Mouse (Mus musculus) midbrain, embryonic 13.5 days (tissue): ENCODE measurements around the gene Sema4c. TPM values are rescaled to one million over a fixed set of nuclear protein-coding genes. Genes with fewer than 3 reads are reported as not detected.

Experiments
- ATAC-seq: fragments of 200-750 bp; cut with Nextera tagmentation; 2 replicates; pipeline ENCODE4 v1.8.0; 2017; ENCODE audit warnings: mild to moderate bottlenecking, moderate TSS enrichment, moderate library complexity
- H3K27ac ChIP-seq: fragments of 300-500 bp; sonication (generic); 2 replicates; pipeline ENCODE4 v1.5.1; 2015; ENCODE audit warnings: inconsistent platforms, mild to moderate bottlenecking, moderate library complexity
- H3K27me3 ChIP-seq: fragments of 300-500 bp; sonication (generic); 2 replicates; pipeline ENCODE4 v1.6.1; 2015; ENCODE audit warnings: mild to moderate bottlenecking, inconsistent platforms
- H3K36me3 ChIP-seq: fragments of 300-500 bp; sonication (generic); 2 replicates; pipeline ENCODE4 v1.6.1; 2015; ENCODE audit warnings: mild to moderate bottlenecking, inconsistent platforms
- H3K4me1 ChIP-seq: fragments of 300-500 bp; sonication (generic); replicated peaks from 2 replicates; pipeline ENCODE4 v1.6.1; 2015; ENCODE audit warnings: inconsistent platforms
- H3K4me2 ChIP-seq: fragments of 300-500 bp; sonication (generic); replicated peaks from 2 replicates; pipeline ENCODE4 v1.6.1; 2015; ENCODE audit warnings: moderate library complexity, mild to moderate bottlenecking, inconsistent platforms
- H3K4me3 ChIP-seq: fragments of 300-500 bp; sonication (generic); replicated peaks from 2 replicates; pipeline ENCODE4 v1.5.1; 2015; ENCODE audit warnings: mild to moderate bottlenecking, inconsistent platforms
- H3K9ac ChIP-seq: fragments of 300-500 bp; sonication (generic); replicated peaks from 2 replicates; pipeline ENCODE4 v1.6.1; 2015; ENCODE audit warnings: mild to moderate bottlenecking, inconsistent platforms
- H3K9me3 ChIP-seq: fragments of 300-500 bp; sonication (generic); 2 replicates; pipeline ENCODE4 v1.6.1; 2016; ENCODE audit warnings: mild to moderate bottlenecking, inconsistent platforms
- WGBS: fragments of 180-500 bp; shearing (Covaris S2); methylation state at CpG from one replicate; pipeline ENCODE4 v1.1.7; 2015; 5-methylcytosine and 5-hydroxymethylcytosine counted together
- polyA plus RNA-seq: library from polyadenylated mRNA; unstranded; fragments of >200 nt; fragmentation: Nextera tagmentation; extraction: Ambion mirVana; gene quantifications from 2 replicates; pipeline ENCODE4 v1.2.1, GENCODE M21; 2015

Sema4c gene
- polyA plus RNA-seq, 1 experiment from 2014 or later: 35.4 TPM

DNA sequence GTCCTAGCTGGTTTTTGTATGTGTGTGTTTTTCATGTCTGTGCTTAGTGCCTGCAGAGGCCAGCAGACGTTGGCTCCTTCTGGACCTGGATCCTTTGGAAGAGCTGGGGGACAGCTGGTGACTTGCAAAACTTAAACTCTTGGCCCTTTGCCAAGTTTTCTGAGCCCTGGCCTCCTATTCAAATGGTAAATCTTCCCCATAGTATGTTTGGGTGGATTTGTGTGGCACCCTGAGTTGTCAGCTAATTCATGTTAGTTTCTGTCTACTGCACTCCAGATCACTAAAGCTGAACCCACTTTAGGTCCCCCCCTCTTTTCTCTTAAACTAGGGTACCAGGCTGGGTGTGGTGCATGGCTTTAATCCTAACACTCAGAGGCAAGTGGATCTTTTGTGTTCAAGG is 29.8 kb downstream of the Sema4c start:
- Histone ChIP-seq H3K27ac (peak overlapping the region; percentile 80), H3K36me3 (peaks cover 33% of the 10 kb centered on the region), H3K9me3 (no peaks in the 10 kb centered on the region), H3K4me3 (no peak overlapping the region), H3K27me3 (no peaks in the 10 kb centered on the region), H3K4me2 (no peak overlapping the region), H3K4me1 (peaks cover 17% of the 10 kb centered on the region), H3K9ac (no peak overlapping the region)
- 0% methylated on average over 1 of the region's 1 CpGs for WGBS
- peak; percentile 66 for ATAC-seq

DNA sequence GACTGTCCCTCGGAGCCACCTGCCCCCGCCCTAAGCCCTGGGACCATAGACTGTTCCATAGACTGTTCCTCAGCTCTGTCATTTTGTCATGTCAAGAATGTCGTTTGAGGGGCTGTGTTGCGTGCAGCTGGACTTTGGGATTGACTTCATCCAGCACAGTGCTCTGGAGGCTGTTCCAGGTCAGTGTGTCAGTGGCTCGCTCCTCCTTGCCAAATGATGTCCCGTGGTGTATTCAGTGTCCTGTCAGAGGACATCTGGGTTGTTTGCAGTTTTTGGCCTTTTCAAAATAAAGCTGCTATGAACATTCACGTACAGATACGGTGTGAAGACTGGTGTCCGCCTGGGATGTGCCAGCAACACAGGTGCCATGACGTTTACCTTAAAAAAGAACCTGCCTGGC is 31.2 kb downstream of the Sema4c start:
- H3K4me3 ChIP-seq: no peak overlapping the region
- no peak overlapping the region for H3K4me2 ChIP-seq
- H3K9ac ChIP-seq: no peak overlapping the region
- 94% methylated on average over 10 of the region's 10 CpGs for WGBS
- no peak overlapping the region for H3K27ac ChIP-seq
- no peaks in the 10 kb centered on the region for H3K27me3 ChIP-seq
- H3K4me1 ChIP-seq: peaks cover 25% of the 10 kb centered on the region
- peaks cover 48% of the 10 kb centered on the region for H3K36me3 ChIP-seq
- no peaks in the 10 kb centered on the region for H3K9me3 ChIP-seq
- no peak for ATAC-seq

DNA sequence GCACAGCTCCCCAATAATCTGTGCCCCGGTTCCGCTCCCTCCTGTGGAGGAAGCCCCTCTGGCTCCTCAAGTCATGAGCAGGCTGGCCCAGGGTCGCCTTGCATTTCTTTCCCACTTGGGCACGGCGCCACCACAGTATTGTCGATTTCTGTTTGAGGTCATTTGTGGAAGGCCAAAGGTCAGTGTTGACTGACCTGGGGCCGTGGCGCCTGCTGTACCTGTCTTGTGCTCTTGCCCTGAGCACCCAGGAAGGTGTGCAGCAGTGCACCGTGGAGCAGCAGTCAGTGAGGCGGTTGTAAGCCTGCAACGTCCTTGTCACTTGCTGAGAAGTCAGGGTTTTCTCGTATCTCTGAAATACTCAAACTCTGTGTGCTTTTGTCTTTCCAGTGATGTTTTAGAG is 32.4 kb downstream of the Sema4c start:
- H3K9me3 ChIP-seq: no peaks in the 10 kb centered on the region
- H3K4me1 ChIP-seq: peaks cover 25% of the 10 kb centered on the region
- H3K9ac ChIP-seq: no peak overlapping the region
- 91% methylated on average over 12 of the region's 12 CpGs for WGBS
- peaks cover 59% of the 10 kb centered on the region for H3K36me3 ChIP-seq
- ATAC-seq: no peak
- no peak overlapping the region for H3K4me2 ChIP-seq
- H3K27ac ChIP-seq: no peak overlapping the region
- H3K27me3 ChIP-seq: no peaks in the 10 kb centered on the region
- no peak overlapping the region for H3K4me3 ChIP-seq

DNA sequence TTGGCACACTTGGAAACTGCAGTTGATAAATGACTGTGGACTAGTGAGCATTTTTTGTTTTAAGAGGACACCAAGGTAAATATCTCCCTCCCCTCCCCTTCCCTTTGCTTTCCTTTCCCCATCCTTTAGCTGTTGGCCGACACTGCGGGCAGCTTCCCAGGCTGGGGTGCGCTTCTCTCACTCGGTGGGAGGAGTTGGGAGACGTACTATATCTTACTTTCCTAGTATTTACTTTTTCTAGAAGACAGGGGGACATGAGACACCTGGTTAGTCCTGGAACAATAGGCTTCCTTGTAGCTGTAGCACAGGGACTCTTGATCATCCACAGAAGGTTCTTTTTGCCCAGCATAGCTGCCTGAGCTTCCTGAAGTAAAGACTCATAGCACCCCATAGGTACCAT is 34.1 kb downstream of the Sema4c start:
- 90% methylated on average over 5 of the region's 5 CpGs for WGBS

GRCm38 (mm10) chr1:36523332-36524013 is 34.7 kb downstream of the Sema4c start:
- Histone ChIP-seq H3K4me1 (peaks cover 20% of the 10 kb centered on the region), H3K4me2 (no peak overlapping the region), H3K4me3 (no peak overlapping the region), H3K9me3 (no peaks in the 10 kb centered on the region), H3K36me3 (peaks cover 80% of the 10 kb centered on the region), H3K27ac (peak overlapping the region; percentile 59), H3K27me3 (no peaks in the 10 kb centered on the region), H3K9ac (no peak overlapping the region; the same call in 1 of the 2 replicates)
- ATAC-seq: peak; percentile 77
- 65% methylated on average over 9 of the region's 9 CpGs for WGBS

More for the DNA sequence above, 34.1 kb downstream of the Sema4c start:
- H3K4me1 ChIP-seq: peaks cover 22% of the 10 kb centered on the region
- H3K4me3 ChIP-seq: no peak overlapping the region
- no peak overlapping the region for H3K9ac ChIP-seq
- H3K9me3 ChIP-seq: no peaks in the 10 kb centered on the region
- H3K27ac ChIP-seq: no peak overlapping the region
- no peak for ATAC-seq
- no peak overlapping the region for H3K4me2 ChIP-seq
- peaks cover 74% of the 10 kb centered on the region for H3K36me3 ChIP-seq
- no peaks in the 10 kb centered on the region for H3K27me3 ChIP-seq

DNA sequence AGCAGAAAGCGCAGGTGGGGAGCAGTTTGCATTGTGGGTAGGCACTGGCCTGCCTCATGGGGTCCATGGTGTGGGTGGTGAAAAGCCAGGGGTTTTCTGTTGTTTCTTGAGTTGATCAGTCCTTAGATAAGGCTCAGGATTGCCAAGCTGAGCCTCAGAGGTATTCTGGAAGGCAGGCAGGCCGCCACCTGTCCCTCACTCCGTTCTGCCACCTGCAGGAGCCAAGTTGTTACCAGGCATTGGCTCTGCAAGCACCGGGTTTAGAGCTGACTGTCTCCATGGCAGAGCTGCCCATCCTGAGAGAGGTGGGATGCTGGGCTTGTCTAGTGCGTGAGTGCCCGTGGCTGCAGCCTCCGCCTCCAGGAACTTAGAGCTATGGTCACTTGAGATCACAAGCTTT is 35.9 kb downstream of the Sema4c start:
- Histone ChIP-seq H3K4me1 (peaks cover 11% of the 10 kb centered on the region), H3K4me3 (no peak overlapping the region), H3K9ac (no peak overlapping the region), H3K4me2 (no peak overlapping the region), H3K27ac (no peak overlapping the region), H3K27me3 (no peaks in the 10 kb centered on the region), H3K9me3 (no peaks in the 10 kb centered on the region), H3K36me3 (peaks cover 82% of the 10 kb centered on the region)
- WGBS: 98% methylated on average over 7 of the region's 7 CpGs
- ATAC-seq: no peak

GRCm38 (mm10) chr1:36519626-36520025 is 38.5 kb downstream of the Sema4c start:
- no peaks in the 10 kb centered on the region for H3K9me3 ChIP-seq
- H3K9ac ChIP-seq: no peak overlapping the region
- H3K4me1 ChIP-seq: peaks cover 24% of the 10 kb centered on the region
- H3K36me3 ChIP-seq: peaks cover 73% of the 10 kb centered on the region
- H3K4me2 ChIP-seq: no peak overlapping the region
- no peak overlapping the region for H3K27ac ChIP-seq
- H3K4me3 ChIP-seq: no peak overlapping the region
- no peaks in the 10 kb centered on the region for H3K27me3 ChIP-seq
- ATAC-seq: no peak
- 86% methylated on average over 11 of the region's 11 CpGs for WGBS

- 94% methylated on average over 3 of the region's 3 CpGs for WGBS
- ATAC-seq: no peak
- H3K4me1 ChIP-seq: peaks cover 37% of the 10 kb centered on the region
These were observed 39.9 kb downstream of the Sema4c start for GRCm38 (mm10) chr1:36518259-36518658.

GRCm38 (mm10) chr1:36513718-36514117 is 44.4 kb downstream of the Sema4c start:
- no peak overlapping the region; the same call in 1 of the 2 replicates for H3K27ac ChIP-seq
- WGBS: 39% methylated on average over 2 of the region's 2 CpGs
- H3K4me3 ChIP-seq: peak overlapping the region; percentile 95
- H3K4me2 ChIP-seq: peak overlapping the region; percentile 97
- H3K36me3 ChIP-seq: peaks cover 16% of the 10 kb centered on the region
- no peaks in the 10 kb centered on the region for H3K27me3 ChIP-seq
- ATAC-seq: no peak
- no peaks in the 10 kb centered on the region for H3K9me3 ChIP-seq
- H3K9ac ChIP-seq: peak overlapping the region; percentile 86
- H3K4me1 ChIP-seq: peaks cover 35% of the 10 kb centered on the region

More at GRCm38 (mm10) chr1:36518259-36518658, 39.9 kb downstream of the Sema4c start:
- Histone ChIP-seq H3K9me3 (no peaks in the 10 kb centered on the region), H3K27me3 (no peaks in the 10 kb centered on the region), H3K9ac (no peak overlapping the region), H3K36me3 (peaks cover 60% of the 10 kb centered on the region), H3K27ac (no peak overlapping the region), H3K4me2 (no peak overlapping the region), H3K4me3 (no peak overlapping the region)

DNA sequence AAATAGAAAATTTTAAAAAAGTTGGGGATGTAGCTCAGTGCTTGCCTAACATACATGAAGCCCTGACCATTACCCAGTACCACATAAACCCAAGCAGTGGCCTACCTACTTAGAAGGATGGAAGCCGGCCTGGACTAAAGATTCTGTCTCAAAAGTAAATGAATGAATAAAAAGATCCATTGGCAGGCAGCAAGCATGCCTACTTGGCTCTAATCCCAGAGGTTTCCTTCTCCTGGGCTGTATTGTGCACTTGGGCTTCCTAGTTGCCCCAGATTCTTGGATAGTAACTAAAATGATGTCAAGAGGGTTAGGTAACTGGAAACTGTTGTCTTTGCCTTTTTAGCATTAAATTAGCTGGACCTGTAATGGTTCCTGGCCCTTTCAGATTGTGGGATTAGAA is 44.8 kb downstream of the Sema4c start:
- Histone ChIP-seq H3K9ac (peak overlapping the region; percentile 86), H3K4me3 (peak overlapping the region; percentile 95), H3K27ac (peak overlapping the region; percentile 99; the same call in 1 of the 2 replicates), H3K9me3 (no peaks in the 10 kb centered on the region), H3K36me3 (peaks cover 12% of the 10 kb centered on the region; the same call in 1 of the 2 replicates), H3K4me1 (peaks cover 35% of the 10 kb centered on the region), H3K27me3 (no peaks in the 10 kb centered on the region), H3K4me2 (peak overlapping the region; percentile 97)
- WGBS: 0% methylated on average over 1 of the region's 1 CpGs
- ATAC-seq: no peak

- Histone ChIP-seq H3K4me1 (peaks cover 35% of the 10 kb centered on the region), H3K4me2 (peak overlapping the region; percentile 97), H3K4me3 (peak overlapping the region; percentile 95), H3K27ac (peak overlapping the region; percentile 99), H3K9me3 (no peaks in the 10 kb centered on the region), H3K36me3 (peaks cover 12% of the 10 kb centered on the region; the same call in 1 of the 2 replicates), H3K27me3 (no peaks in the 10 kb centered on the region), H3K9ac (peak overlapping the region; percentile 86)
- under 1% methylated on average over 16 of the region's 16 CpGs for WGBS
- ATAC-seq: no peak
These were observed 45.2 kb downstream of the Sema4c start for GRCm38 (mm10) chr1:36512966-36513280.

GRCm38 (mm10) chr1:36512089-36512965 is 45.8 kb downstream of the Sema4c start:
- peaks cover 17% of the 10 kb centered on the region; the same call in 1 of the 2 replicates for H3K36me3 ChIP-seq
- peaks cover 35% of the 10 kb centered on the region for H3K4me1 ChIP-seq
- H3K4me3 ChIP-seq: peak overlapping the region; percentile 95
- ATAC-seq: peak; percentile 72
- peak overlapping the region; percentile 97 for H3K4me2 ChIP-seq
- H3K9ac ChIP-seq: peak overlapping the region; percentile 86
- H3K27ac ChIP-seq: peak overlapping the region; percentile 99
- H3K27me3 ChIP-seq: no peaks in the 10 kb centered on the region
- WGBS: under 1% methylated on average over 53 of the region's 126 CpGs
- H3K9me3 ChIP-seq: no peaks in the 10 kb centered on the region
